Mouse (Mus musculus) embryonic facial prominence, embryonic 10.5 days (tissue): ENCODE results near the gene Myom3. TPM values are rescaled to one million over a fixed set of nuclear protein-coding genes. Genes with fewer than 3 reads are reported as not detected.
"Not testable (repeated sequence)": the region's sequence is repeated elsewhere in the genome, so short reads cannot be mapped to it uniquely, and the experiment has no call there.

ENCODE experiments used
- DNase-seq: peaks from one replicate; pipeline ENCODE4 v3.0.0-alpha.2; 2017; ENCODE audit warnings: low spot score
- H3K27ac ChIP-seq: fragments of 300-500 bp; sonication (generic); replicated peaks from 2 replicates; pipeline ENCODE4 v1.5.1; 2016; ENCODE audit warnings: mild to moderate bottlenecking
- H3K27me3 ChIP-seq: fragments of 300-500 bp; sonication (generic); replicated peaks from 2 replicates; pipeline ENCODE4 v1.6.1; 2016; ENCODE audit warnings: low read depth, mild to moderate bottlenecking; ENCODE audit not compliant: poor library complexity, severe bottlenecking
- H3K36me3 ChIP-seq: fragments of 300-500 bp; sonication (generic); replicated peaks from 2 replicates; pipeline ENCODE4 v1.6.1; 2016; ENCODE audit warnings: mild to moderate bottlenecking, moderate library complexity
- H3K4me1 ChIP-seq: fragments of 300-500 bp; sonication (generic); 2 replicates; pipeline ENCODE4 v1.6.1; 2016
- H3K4me3 ChIP-seq: fragments of 300-500 bp; sonication (generic); 2 replicates; pipeline ENCODE4 v1.5.1; 2016; ENCODE audit warnings: mild to moderate bottlenecking, moderate library complexity
- H3K9me3 ChIP-seq: fragments of 300-500 bp; sonication (generic); 2 replicates; pipeline ENCODE4 v1.6.1; 2016; ENCODE audit warnings: mild to moderate bottlenecking
- WGBS: fragments of 180-500 bp; shearing (Covaris S2); methylation state at CpG from one replicate; pipeline ENCODE4 v1.1.7; 2016; 5-methylcytosine and 5-hydroxymethylcytosine counted together
- polyA plus RNA-seq: library from polyadenylated mRNA; unstranded; fragments of >200 nt; fragmentation: Nextera tagmentation; extraction: Ambion mirVana; gene quantifications from 2 replicates; pipeline ENCODE4 v1.2.1, GENCODE M21; 2016

Gene Myom3
- polyA plus RNA-seq, result not detected in 2 replicates

DNA sequence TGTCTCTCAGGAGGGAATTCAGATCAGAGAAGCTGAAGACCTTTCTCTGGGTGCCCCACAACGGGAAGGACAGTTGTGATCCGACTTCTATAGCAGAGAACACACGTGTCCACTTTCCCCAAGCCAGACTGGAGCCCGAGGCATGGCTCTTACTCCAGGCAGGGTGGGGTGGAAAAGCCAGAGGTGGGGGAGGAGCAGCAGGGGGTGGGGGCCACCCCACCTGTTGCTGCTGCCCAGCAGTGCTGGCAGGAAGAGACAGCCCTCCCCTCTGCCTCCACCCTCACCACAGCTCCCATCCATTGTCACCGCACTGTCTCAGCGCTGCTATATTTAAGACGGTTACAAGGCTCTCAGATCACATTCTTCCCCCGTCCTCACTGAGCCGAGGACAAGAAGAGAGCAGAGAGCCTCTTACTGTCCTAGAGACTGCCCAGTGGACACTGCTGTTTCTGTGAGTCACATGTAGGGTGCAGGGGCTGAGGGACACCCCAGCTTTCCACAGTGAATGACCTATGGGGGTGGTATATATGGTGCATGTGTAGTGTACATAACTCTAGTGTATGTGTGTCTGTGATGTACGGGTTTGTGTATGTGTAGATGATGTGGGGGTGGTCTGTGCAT lies at the start of gene Myom3:
Myom3 (plus strand) TSS at position 360 of the 621 bp plus-strand sequence.
- H3K9me3 ChIP-seq, result 0 out of 2 replicates have a peak, but pooled peaks cover 2% of the 10 kb centered on the region
- peaks cover 33% of the 10 kb centered on the region for H3K4me1 ChIP-seq
- H3K27ac ChIP-seq, result no peak within 1 kb of the TSS
- H3K27me3 ChIP-seq, result peaks cover 19% of the 10 kb centered on the region
- H3K4me3 ChIP-seq, result no peak within 1 kb of the TSS
- WGBS, result 66% methylated on average over 10 of the region's 10 CpGs
- no peaks in the 10 kb centered on the region for H3K36me3 ChIP-seq
- DNase-seq, result no peak

DNA sequence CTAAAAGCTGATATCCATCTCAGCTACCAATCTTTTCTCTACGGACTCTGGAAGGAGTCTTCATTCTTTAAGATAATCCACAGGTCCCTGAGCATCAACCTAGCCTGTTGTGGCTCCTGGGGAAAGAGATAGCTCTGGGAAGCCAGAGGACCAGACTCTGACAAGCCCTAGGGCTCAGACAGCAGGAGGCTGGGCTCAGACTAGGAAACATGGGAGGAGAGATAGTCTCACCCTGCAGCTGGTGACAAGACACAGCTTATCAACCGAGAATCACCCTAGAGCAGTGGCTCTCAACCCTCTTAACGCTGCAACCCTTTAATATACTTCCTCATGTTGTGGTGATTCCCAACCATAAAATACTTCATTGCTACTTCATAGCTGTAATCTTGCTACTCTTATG lies 49.1 kb upstream of the Myom3 start:
- Histone ChIP-seq H3K27me3 (no peaks in the 10 kb centered on the region), H3K4me3 (no peak overlapping the region), H3K4me1 (peaks cover 8% of the 10 kb centered on the region; the same call in 1 of the 2 replicates), H3K27ac (no peak overlapping the region), H3K36me3 (no peaks in the 10 kb centered on the region), H3K9me3 (no peaks in the 10 kb centered on the region)
- no peak for DNase-seq
- 86% methylated on average over 3 of the region's 3 CpGs for WGBS

GRCm38 (mm10) chr4:135714776-135715175 lies 44.7 kb upstream of the Myom3 start:
- 90% methylated on average over 8 of the region's 8 CpGs for WGBS
- Histone ChIP-seq H3K4me1 (peaks cover 5% of the 10 kb centered on the region; the same call in 1 of the 2 replicates), H3K27ac (no peak overlapping the region), H3K9me3 (no peaks in the 10 kb centered on the region), H3K4me3 (no peak overlapping the region), H3K36me3 (no peaks in the 10 kb centered on the region), H3K27me3 (no peaks in the 10 kb centered on the region)
- DNase-seq, result no peak

DNA sequence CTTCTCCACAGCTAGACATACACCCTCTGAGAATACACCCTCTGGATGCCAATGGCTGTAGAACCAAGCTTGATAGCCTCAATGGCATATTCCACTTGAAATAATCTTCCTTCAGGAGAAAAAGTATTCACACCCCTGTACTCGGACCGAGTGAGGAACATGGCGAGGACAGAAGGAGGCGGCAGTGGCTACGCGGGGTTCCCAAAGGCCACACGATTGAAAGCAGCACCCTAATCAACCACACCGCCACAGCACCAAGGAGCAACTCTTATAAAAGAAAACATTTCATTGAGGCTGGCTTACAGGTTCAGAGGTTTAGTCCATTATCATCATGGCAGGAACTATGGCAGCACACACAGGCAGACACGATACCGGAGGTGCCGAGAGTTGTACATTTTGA lies 43.1 kb upstream of the Myom3 start:
- not testable (repeated sequence) for H3K27me3 ChIP-seq, H3K36me3 ChIP-seq, H3K4me1 ChIP-seq, DNase-seq, H3K27ac ChIP-seq, H3K9me3 ChIP-seq, H3K4me3 ChIP-seq
- 93% methylated on average over 11 of the region's 11 CpGs for WGBS

DNA sequence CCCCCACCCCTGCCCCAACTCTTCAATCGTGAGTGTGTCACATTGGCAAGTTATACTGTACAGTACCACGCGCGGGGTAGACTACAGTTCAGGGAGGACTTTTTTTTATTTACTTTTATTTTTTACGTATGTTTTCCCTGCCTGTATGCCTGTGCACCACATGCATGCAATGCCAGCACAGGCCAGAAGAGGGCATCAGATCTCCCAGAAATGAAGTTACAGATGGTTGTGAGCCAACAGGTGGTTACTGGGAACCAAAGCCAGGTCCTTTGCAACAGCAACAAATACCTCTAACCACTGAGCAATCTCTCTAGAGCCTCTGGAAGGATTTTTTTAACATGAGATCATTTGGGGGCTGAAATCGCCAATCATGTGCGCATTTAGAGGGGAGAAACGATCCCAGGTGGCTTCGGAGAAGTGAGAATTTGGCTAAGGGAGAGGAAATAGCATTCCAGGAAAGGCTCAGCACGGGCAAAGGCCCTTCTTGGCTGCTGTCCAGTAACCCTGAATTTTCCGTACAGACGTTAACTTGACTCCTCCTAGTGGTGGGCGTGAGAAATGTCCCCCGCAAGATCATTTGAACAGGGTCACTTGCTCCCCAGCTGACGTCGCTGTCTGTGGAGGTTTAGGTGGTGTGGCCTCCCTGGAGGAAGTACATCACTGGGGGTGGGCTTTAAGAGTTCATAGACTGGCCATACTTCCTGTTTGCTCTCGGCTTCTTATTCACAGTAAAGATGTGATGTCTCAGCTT lies 36.8 kb upstream of the Myom3 start:
- no peak overlapping the region for H3K4me3 ChIP-seq
- H3K36me3 ChIP-seq, result no peaks in the 10 kb centered on the region
- peaks cover 5% of the 10 kb centered on the region for H3K9me3 ChIP-seq
- H3K4me1 ChIP-seq, result peaks cover 5% of the 10 kb centered on the region
- WGBS, result 82% methylated on average over 17 of the region's 17 CpGs
- no peak for DNase-seq
- H3K27me3 ChIP-seq, result 0 out of 2 replicates have a peak, but pooled peaks cover 6% of the 10 kb centered on the region
- no peak overlapping the region for H3K27ac ChIP-seq

DNA sequence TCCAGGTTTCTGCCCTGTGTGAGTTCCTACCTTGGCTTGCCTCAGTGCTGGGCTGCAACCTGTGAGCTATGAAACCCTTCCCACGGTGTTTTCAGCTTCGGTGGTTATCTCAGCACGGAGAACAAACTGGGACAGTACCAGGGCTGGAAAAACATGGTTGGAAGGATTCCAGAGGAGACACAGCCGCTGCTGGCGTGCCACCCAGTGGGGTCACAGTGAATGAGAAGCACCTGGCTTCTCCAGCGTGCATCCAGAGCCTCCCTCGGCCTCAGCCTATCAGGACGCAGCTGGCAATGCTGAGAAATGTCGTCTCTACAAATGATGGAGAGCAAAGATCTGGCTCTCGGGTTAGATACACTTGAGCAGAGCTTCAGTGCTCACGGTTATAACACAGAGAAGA lies 33.1 kb upstream of the Myom3 start:
- Histone ChIP-seq H3K27ac (no peak overlapping the region), H3K4me3 (no peak overlapping the region), H3K9me3 (peaks cover 5% of the 10 kb centered on the region), H3K27me3 (peaks cover 10% of the 10 kb centered on the region; the same call in 1 of the 2 replicates), H3K36me3 (no peaks in the 10 kb centered on the region), H3K4me1 (peaks cover 10% of the 10 kb centered on the region)
- WGBS, result 83% methylated on average over 11 of the region's 11 CpGs
- DNase-seq, result no peak

DNA sequence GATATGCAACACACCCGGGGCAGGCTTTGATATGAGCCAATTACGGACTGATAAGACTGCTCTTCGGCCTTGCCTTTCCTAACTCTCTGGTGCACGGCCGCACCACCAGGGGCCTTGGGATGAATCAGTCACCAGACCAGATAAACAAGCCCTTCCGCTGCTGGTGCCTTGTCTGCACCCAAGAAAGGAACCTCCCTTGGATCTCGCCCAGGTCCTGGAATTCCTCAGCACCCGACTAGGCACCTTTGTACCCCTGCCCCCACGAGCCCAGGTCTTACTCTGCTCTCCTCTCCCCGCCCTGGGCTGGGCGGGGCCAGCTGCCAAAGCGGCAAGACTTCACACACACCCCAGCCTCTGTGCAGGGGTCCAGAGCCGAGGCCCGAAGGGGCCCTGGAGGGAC lies 31.7 kb upstream of the Myom3 start, which contains the start of gene Il22ra1:
Il22ra1 (plus strand) TSS at position 356 of the 400 bp plus-strand sequence.
- H3K27ac ChIP-seq, result no peak within 1 kb of the TSS
- 57% methylated on average over 14 of the region's 14 CpGs for WGBS
- H3K9me3 ChIP-seq, result peaks cover 3% of the 10 kb centered on the region
- H3K27me3 ChIP-seq, result peaks cover 10% of the 10 kb centered on the region; the same call in 1 of the 2 replicates
- no peaks in the 10 kb centered on the region for H3K36me3 ChIP-seq
- no peak within 1 kb of the TSS for H3K4me3 ChIP-seq
- no peak for DNase-seq
- peaks cover 10% of the 10 kb centered on the region for H3K4me1 ChIP-seq

DNA sequence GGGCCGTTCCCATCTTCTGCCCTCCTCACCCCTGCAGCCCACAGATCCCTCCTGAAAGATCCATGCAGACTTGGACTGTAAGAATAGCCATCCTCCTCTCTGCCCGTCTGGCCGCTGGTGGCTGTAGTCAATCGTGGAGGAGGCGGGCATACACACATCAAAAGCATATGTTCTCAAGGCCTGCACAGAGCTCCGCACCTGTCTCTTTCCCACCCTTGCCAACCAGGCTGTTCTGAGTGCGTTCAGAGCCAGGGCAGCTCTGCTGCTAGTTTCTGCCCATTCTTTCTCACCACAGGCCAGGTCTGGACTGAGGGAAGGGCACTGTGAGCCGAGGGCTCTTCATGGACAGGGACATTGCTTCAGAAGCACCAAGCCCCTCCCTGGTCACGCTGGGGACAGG lies 29.3 kb upstream of the Myom3 start:
- Histone ChIP-seq H3K4me1 (peaks cover 10% of the 10 kb centered on the region), H3K27ac (no peak overlapping the region), H3K9me3 (peaks cover 8% of the 10 kb centered on the region), H3K4me3 (no peak overlapping the region), H3K36me3 (no peaks in the 10 kb centered on the region), H3K27me3 (peaks cover 10% of the 10 kb centered on the region; the same call in 1 of the 2 replicates)
- WGBS, result 79% methylated on average over 9 of the region's 9 CpGs
- DNase-seq, result no peak

DNA sequence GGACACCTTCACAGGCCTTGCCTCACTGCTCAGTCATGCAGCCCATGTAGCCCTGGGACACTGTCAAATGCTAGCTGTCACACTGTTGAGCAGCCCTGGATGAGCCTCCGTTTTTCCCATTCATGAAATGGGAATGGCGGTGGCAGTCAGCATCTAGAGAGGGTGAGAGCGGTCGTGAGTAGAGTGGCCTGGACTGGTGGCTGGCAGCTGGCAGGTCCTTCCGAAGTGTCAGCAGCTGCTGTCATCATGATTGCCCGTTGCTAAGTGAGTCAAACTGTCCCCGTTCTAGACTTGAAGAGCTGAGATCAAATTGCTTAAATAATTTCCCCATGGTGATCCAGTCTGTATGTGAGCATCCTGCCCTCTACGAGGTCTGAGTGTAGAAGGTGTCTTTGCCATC lies 28.6 kb upstream of the Myom3 start:
- no peak for DNase-seq
- no peak overlapping the region for H3K27ac ChIP-seq
- H3K9me3 ChIP-seq, result peaks cover 8% of the 10 kb centered on the region
- no peaks in the 10 kb centered on the region for H3K36me3 ChIP-seq
- H3K4me3 ChIP-seq, result no peak overlapping the region
- peaks cover 10% of the 10 kb centered on the region; the same call in 1 of the 2 replicates for H3K27me3 ChIP-seq
- H3K4me1 ChIP-seq, result peaks cover 10% of the 10 kb centered on the region
- WGBS, result 75% methylated on average over 8 of the region's 8 CpGs

DNA sequence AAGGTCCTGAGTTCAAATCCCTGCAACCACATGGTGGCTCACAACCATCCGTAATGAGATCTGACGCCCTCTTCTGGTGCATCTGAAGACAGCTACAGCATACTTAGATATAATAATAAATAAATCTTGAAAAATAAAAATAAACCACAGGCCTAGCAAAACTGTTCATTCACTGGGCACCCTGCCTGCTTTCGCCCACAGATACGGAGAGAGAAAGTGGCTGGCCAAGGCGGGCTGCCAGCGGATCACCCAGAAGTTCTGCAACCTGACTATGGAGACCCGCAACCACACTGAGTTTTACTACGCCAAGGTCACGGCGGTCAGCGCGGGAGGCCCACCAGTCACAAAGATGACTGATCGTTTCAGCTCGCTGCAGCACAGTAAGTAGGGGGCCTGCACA lies 25.6 kb upstream of the Myom3 start:
- Histone ChIP-seq H3K36me3 (no peaks in the 10 kb centered on the region), H3K27me3 (no peaks in the 10 kb centered on the region; the same call in 1 of the 2 replicates), H3K4me3 (no peak overlapping the region), H3K4me1 (peaks cover 10% of the 10 kb centered on the region), H3K27ac (no peak overlapping the region), H3K9me3 (peaks cover 8% of the 10 kb centered on the region)
- 94% methylated on average over 14 of the region's 14 CpGs for WGBS
- no peak for DNase-seq

- no peaks in the 10 kb centered on the region for H3K36me3 ChIP-seq
- no peak for DNase-seq
- H3K4me3 ChIP-seq, result no peak overlapping the region
- 79% methylated on average over 3 of the region's 3 CpGs for WGBS
- no peaks in the 10 kb centered on the region for H3K27me3 ChIP-seq
- peaks cover 10% of the 10 kb centered on the region for H3K4me1 ChIP-seq
- no peak overlapping the region for H3K27ac ChIP-seq
- H3K9me3 ChIP-seq, result peaks cover 8% of the 10 kb centered on the region
Observed at GRCm38 (mm10) chr4:135736903-135737302, 22.6 kb upstream of the Myom3 start.

GRCm38 (mm10) chr4:135738237-135738636 lies 21.3 kb upstream of the Myom3 start:
- WGBS, result 71% methylated on average over 5 of the region's 5 CpGs
- H3K4me1 ChIP-seq, result peaks cover 11% of the 10 kb centered on the region
- H3K27me3 ChIP-seq, result no peaks in the 10 kb centered on the region
- no peak overlapping the region for H3K4me3 ChIP-seq
- H3K27ac ChIP-seq, result no peak overlapping the region
- H3K36me3 ChIP-seq, result no peaks in the 10 kb centered on the region
- H3K9me3 ChIP-seq, result peaks cover 8% of the 10 kb centered on the region
- DNase-seq, result no peak

DNA sequence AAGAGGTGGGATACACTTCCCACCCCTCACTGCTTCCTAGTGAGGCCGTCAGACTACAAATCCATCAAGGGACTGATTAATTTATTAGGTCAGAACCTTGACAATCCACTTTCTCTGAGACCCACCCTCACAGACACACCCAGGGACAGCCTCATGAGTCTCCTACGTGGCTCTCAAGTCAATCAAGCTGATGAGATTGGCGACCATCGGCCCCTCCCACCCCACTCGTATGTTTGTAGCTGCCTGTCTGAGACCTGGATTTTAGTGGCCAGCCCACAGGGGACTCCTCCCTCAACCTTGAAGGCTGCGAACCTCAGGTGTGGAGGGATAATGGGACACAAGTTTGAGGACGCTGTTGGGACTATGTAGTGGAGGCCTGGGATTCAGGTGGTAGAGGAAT lies 20.4 kb upstream of the Myom3 start:
- 81% methylated on average over 7 of the region's 7 CpGs for WGBS
- H3K27me3 ChIP-seq, result no peaks in the 10 kb centered on the region
- H3K36me3 ChIP-seq, result no peaks in the 10 kb centered on the region
- DNase-seq, result no peak
- H3K27ac ChIP-seq, result no peak overlapping the region
- peaks cover 20% of the 10 kb centered on the region for H3K4me1 ChIP-seq
- H3K4me3 ChIP-seq, result no peak overlapping the region
- H3K9me3 ChIP-seq, result peaks cover 5% of the 10 kb centered on the region
